Mouse (Mus musculus): ENCODE results near the gene Vwa8. TPM values are rescaled to one million over a fixed set of nuclear protein-coding genes. Genes with fewer than 3 reads are reported as not detected.

Gene Vwa8
- total and polyA plus RNA-seq, 3 experiments = 4.5 to 35.4 (median 18.5) TPM

DNA sequence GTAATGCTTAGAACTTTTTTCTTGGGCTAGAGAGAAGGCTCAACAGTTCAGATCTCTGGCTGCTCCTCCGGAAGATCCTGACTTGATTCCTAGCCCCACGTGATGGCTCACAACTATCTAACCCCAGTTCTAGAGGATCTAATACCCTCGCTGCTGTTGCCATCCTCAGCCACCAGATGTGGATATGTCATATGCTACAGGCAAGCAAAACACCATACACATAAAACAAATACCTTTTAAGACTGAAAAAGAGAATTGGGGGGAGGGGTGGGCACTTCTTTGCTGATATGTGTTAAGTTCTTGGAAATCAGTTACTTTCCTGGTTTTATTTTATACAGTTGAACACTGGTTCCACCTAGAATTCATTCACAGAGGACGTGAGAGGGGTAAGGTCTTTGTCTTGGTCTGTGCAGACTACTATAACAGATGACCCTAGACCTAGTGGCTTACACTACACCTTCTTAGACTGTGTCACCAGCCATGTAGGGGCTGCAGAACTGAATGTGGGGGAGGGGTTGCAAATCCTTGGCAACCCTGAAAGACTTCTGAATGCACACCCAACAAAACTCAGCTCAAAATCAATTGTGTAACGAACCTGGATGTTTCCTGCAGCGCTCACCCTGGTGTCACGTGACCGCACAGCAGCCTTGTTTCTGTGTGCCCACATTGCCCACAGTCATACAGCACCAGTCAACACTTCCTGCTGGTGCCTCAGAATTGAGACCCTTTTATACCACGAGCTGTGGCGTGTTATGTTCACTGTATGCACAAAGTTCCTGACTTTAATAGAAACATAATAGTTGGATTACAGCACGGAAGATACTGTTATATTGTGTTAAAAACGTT is 394.4 kb downstream of the Vwa8 start:
- no peaks in the 10 kb centered on the region for H3K4me1 ChIP-seq (ENCODE audit: insufficient read depth, low read depth, low read length)
- no peak for TF ChIP-seq POLR2AphosphoS5 (IDR thresholded peaks at IDR 0.05; ENCODE audit: insufficient replicate concordance, low read depth, low read length)
- no peak for TF ChIP-seq TAL1 (conservative IDR thresholded peaks at IDR 0.05; ENCODE audit: low read depth, low read length)
- no peak for TF ChIP-seq CTCF (IDR thresholded peaks at IDR 0.05; ENCODE audit: low read depth, low read length)
- TF ChIP-seq GATA2 (IDR thresholded peaks at IDR 0.05; ENCODE audit: borderline replicate concordance, low read depth, low read length) = no peak
- no peak for TF ChIP-seq GATA1 (IDR thresholded peaks at IDR 0.05; ENCODE audit: borderline replicate concordance, low read length)
- DNase-seq (ENCODE audit: low spot score) (no peak), ATAC-seq (ENCODE audit: extremely low read depth, insufficient number of reproducible peaks, low FRiP score, poor library complexity, severe bottlenecking) (no peak)
- H3K4me3 ChIP-seq (ENCODE audit: low read depth, low read length) = no peak overlapping the region
- no peaks in the 10 kb centered on the region for H3K27me3 ChIP-seq (ENCODE audit: insufficient read depth, low read length)
- H3K9me3 ChIP-seq (replicated peaks) = no peaks in the 10 kb centered on the region
- H3K36me3 ChIP-seq (replicated peaks) = no peaks in the 10 kb centered on the region

DNA sequence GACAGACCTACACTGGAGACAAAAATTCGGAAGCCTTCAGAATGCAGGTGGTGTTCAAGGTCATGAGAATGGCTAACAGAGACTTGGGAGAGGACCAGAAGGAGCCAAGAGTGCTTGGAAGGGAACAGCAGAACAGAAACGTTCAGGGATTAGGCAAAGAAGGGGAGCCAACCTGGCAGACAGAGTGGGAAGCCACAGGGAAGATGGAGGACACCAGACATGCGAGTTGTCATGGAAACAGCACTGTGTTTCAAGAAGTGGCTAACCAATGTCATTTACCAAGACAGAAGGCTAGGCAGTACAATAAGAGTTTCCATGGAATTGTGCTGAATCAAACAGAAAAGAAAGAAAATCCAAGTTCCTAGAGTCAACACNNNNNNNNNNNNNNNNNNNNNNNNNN is 395.7 kb downstream of the Vwa8 start:
- H3K9me3 ChIP-seq (replicated peaks) = no peaks in the 10 kb centered on the region
- H3K4me1 ChIP-seq (ENCODE audit: insufficient read depth, low read depth, low read length) = no peaks in the 10 kb centered on the region
- H3K27me3 ChIP-seq (ENCODE audit: insufficient read depth, low read length) = no peaks in the 10 kb centered on the region
- no peak for DNase-seq (ENCODE audit: low spot score)
- H3K36me3 ChIP-seq (replicated peaks) = no peaks in the 10 kb centered on the region
- TF ChIP-seq GATA1 (IDR thresholded peaks at IDR 0.05; ENCODE audit: borderline replicate concordance, low read length) = no peak
- TF ChIP-seq CTCF (IDR thresholded peaks at IDR 0.05; ENCODE audit: low read depth, low read length) = no peak
- TF ChIP-seq POLR2AphosphoS5 (IDR thresholded peaks at IDR 0.05; ENCODE audit: insufficient replicate concordance, low read depth, low read length) = no peak
- no peak for TF ChIP-seq TAL1 (conservative IDR thresholded peaks at IDR 0.05; ENCODE audit: low read depth, low read length)
- no peak for TF ChIP-seq GATA2 (IDR thresholded peaks at IDR 0.05; ENCODE audit: borderline replicate concordance, low read depth, low read length)
- no peak for ATAC-seq (ENCODE audit: extremely low read depth, insufficient number of reproducible peaks, low FRiP score, poor library complexity, severe bottlenecking)
- H3K4me3 ChIP-seq (ENCODE audit: low read depth, low read length) = no peak overlapping the region

GRCm38 (mm10) chr14:79251727-79252285 is 403.0 kb downstream of the Vwa8 start:
- Histone ChIP-seq H3K4me3 (ENCODE audit: low read depth, low read length) (no peak overlapping the region), H3K36me3 (replicated peaks) (no peaks in the 10 kb centered on the region), H3K4me1 (ENCODE audit: insufficient read depth, low read depth, low read length) (no peaks in the 10 kb centered on the region), H3K27me3 (ENCODE audit: insufficient read depth, low read length) (no peaks in the 10 kb centered on the region), H3K9me3 (replicated peaks) (no peaks in the 10 kb centered on the region)
- DNase-seq (ENCODE audit: low spot score) (no peak), ATAC-seq (ENCODE audit: extremely low read depth, insufficient number of reproducible peaks, low FRiP score, poor library complexity, severe bottlenecking) (no peak)
- TF ChIP-seq GATA2 (IDR thresholded peaks at IDR 0.05; ENCODE audit: borderline replicate concordance, low read depth, low read length) = no peak
- TF ChIP-seq POLR2AphosphoS5 (IDR thresholded peaks at IDR 0.05; ENCODE audit: insufficient replicate concordance, low read depth, low read length) = no peak
- TF ChIP-seq TAL1 (conservative IDR thresholded peaks at IDR 0.05; ENCODE audit: low read depth, low read length) = no peak
- TF ChIP-seq CTCF (IDR thresholded peaks at IDR 0.05; ENCODE audit: low read depth, low read length) = no peak
- no peak for TF ChIP-seq GATA1 (IDR thresholded peaks at IDR 0.05; ENCODE audit: borderline replicate concordance, low read length)

Other genes starting within 250 kb of the Vwa8 start
- gene Dgkh, start 116.3 kb upstream of the Vwa8 start, total RNA-seq (2014; fragmentation: Nextera tagmentation) = not detected in 2 replicates
- 0.05 and 0.06 TPM in 2 replicates for gene Dgkh, start 116.3 kb upstream of the Vwa8 start, total RNA-seq (2017)
- not detected in 2 replicates for gene Dgkh, start 116.3 kb upstream of the Vwa8 start, polyA plus RNA-seq (2012)